Mouse (Mus musculus) liver, postnatal 0 days (tissue): ENCODE data around the gene Vmn1r218.

Experiments used
- CTCF ChIP-seq: sonication (generic); IDR thresholded peaks from 2 replicates; pipeline ENCODE4 v1.5.1; 2016; ENCODE audit warnings: antibody characterized with exemption, low read depth
- EP300 ChIP-seq: IDR thresholded peaks from 2 replicates; pipeline ENCODE4 v1.6.1; 2016; ENCODE audit warnings: antibody characterized with exemption, low read depth, mild to moderate bottlenecking

DNA sequence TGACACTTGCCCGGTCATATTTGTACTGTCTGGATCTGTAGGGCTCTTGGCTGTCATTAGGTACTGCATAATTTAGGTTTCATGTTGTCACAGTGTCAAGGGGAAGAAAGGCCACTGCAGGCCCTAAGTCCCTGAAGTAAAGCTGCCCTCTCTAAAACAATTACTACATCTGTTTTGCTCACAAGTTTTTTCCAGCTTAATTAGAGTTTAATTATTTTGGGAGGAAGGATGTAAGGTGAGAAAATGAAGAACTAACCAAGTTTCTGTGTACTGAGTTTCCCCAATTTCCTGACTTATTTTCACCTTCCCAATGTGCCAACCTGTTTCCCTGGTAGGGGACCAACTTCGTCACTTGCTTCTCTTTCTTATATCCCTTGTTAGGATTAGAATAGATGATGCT, 54.9 kb downstream of the Vmn1r218 start, which contains the start of gene Vmn1r220:
- TF ChIP-seq EP300 (no peak), CTCF (no peak)
